Mouse (Mus musculus): ENCODE data around the gene Fam13c. TPM values are rescaled to one million over a fixed set of nuclear protein-coding genes. Genes with fewer than 3 reads are reported as not detected.
A peak's percentile ranks its signal among the peaks of the same experiment; 100 is the strongest.

Gene Fam13c
- polyA plus RNA-seq, 1 experiment: 0.47 TPM

- no peak overlapping the region for H3K4me3 ChIP-seq (ENCODE audit: low read depth, low read length)
- no peaks in the 10 kb centered on the region for H3K27me3 ChIP-seq (ENCODE audit: control insufficient read depth, insufficient read depth, low read length)
- no peak overlapping the region for H3K27ac ChIP-seq (ENCODE audit: insufficient read depth, low read depth, low read length)
- TF ChIP-seq CTCF (IDR thresholded peaks at IDR 0.05; ENCODE audit: extremely low read depth, insufficient read length, insufficient replicate concordance, low read depth, low read length) (peak; percentile 67; the same call in 1 of the 2 replicates), POLR2A (IDR thresholded peaks at IDR 0.05; ENCODE audit: low read depth, low read length) (no peak)
- H3K4me1 ChIP-seq (ENCODE audit: control insufficient read depth, insufficient read depth, insufficient read length, low read length): no peaks in the 10 kb centered on the region
- 19% methylated on average over 3 of the region's 3 CpGs for WGBS
- no peaks in the 10 kb centered on the region for H3K36me3 ChIP-seq (ENCODE audit: control insufficient read depth, insufficient read depth, low read length)
These were observed 123.4 kb downstream of the Fam13c start for GRCm38 (mm10) chr10:70563636-70564035.

- no peak overlapping the region for H3K4me3 ChIP-seq (ENCODE audit: low read depth, low read length)
These were observed 141.4 kb downstream of the Fam13c start for GRCm38 (mm10) chr10:70581556-70582211.

GRCm38 (mm10) chr10:70584171-70584570 lies 143.9 kb downstream of the Fam13c start:
- H3K4me3 ChIP-seq (ENCODE audit: low read depth, low read length): no peak overlapping the region
- TF ChIP-seq POLR2A (IDR thresholded peaks at IDR 0.05; ENCODE audit: low read depth, low read length) (no peak), CTCF (IDR thresholded peaks at IDR 0.05; ENCODE audit: extremely low read depth, insufficient read length, insufficient replicate concordance, low read depth, low read length) (no peak)
- H3K27me3 ChIP-seq (ENCODE audit: control insufficient read depth, insufficient read depth, low read length): no peaks in the 10 kb centered on the region
- H3K27ac ChIP-seq (ENCODE audit: insufficient read depth, low read depth, low read length): no peak overlapping the region
- 78% methylated on average over 1 of the region's 1 CpGs for WGBS
- H3K36me3 ChIP-seq (ENCODE audit: control insufficient read depth, insufficient read depth, low read length): no peaks in the 10 kb centered on the region
- no peaks in the 10 kb centered on the region for H3K4me1 ChIP-seq (ENCODE audit: control insufficient read depth, insufficient read depth, insufficient read length, low read length)

More at GRCm38 (mm10) chr10:70581556-70582211, 141.4 kb downstream of the Fam13c start:
- Histone ChIP-seq H3K27me3 (ENCODE audit: control insufficient read depth, insufficient read depth, low read length) (no peaks in the 10 kb centered on the region), H3K27ac (ENCODE audit: insufficient read depth, low read depth, low read length) (no peak overlapping the region), H3K36me3 (ENCODE audit: control insufficient read depth, insufficient read depth, low read length) (no peaks in the 10 kb centered on the region), H3K4me1 (ENCODE audit: control insufficient read depth, insufficient read depth, insufficient read length, low read length) (no peaks in the 10 kb centered on the region)
- 56% methylated on average over 7 of the region's 7 CpGs for WGBS
- TF ChIP-seq CTCF (IDR thresholded peaks at IDR 0.05; ENCODE audit: extremely low read depth, insufficient read length, insufficient replicate concordance, low read depth, low read length): no peak

GRCm38 (mm10) chr10:70586876-70587405 lies 146.7 kb downstream of the Fam13c start:
- Histone ChIP-seq H3K4me3 (ENCODE audit: low read depth, low read length) (no peak overlapping the region), H3K27me3 (ENCODE audit: control insufficient read depth, insufficient read depth, low read length) (no peaks in the 10 kb centered on the region), H3K27ac (ENCODE audit: insufficient read depth, low read depth, low read length) (no peak overlapping the region), H3K36me3 (ENCODE audit: control insufficient read depth, insufficient read depth, low read length) (no peaks in the 10 kb centered on the region), H3K4me1 (ENCODE audit: control insufficient read depth, insufficient read depth, insufficient read length, low read length) (no peaks in the 10 kb centered on the region)
- whole genome bisulfite sequencing: 53% methylated on average over 3 of the region's 3 CpGs
- TF ChIP-seq CTCF (IDR thresholded peaks at IDR 0.05; ENCODE audit: extremely low read depth, insufficient read length, insufficient replicate concordance, low read depth, low read length) (no peak), POLR2A (IDR thresholded peaks at IDR 0.05; ENCODE audit: low read depth, low read length) (no peak)

GRCm38 (mm10) chr10:70594007-70594406 lies 153.7 kb downstream of the Fam13c start:
- TF ChIP-seq CTCF (IDR thresholded peaks at IDR 0.05; ENCODE audit: extremely low read depth, insufficient read length, insufficient replicate concordance, low read depth, low read length) (no peak), POLR2A (IDR thresholded peaks at IDR 0.05; ENCODE audit: low read depth, low read length) (no peak)
- Histone ChIP-seq H3K4me3 (ENCODE audit: low read depth, low read length) (no peak overlapping the region), H3K4me1 (ENCODE audit: control insufficient read depth, insufficient read depth, insufficient read length, low read length) (peaks cover 2% of the 10 kb centered on the region; the same call in 1 of the 2 replicates), H3K27ac (ENCODE audit: insufficient read depth, low read depth, low read length) (no peak overlapping the region), H3K36me3 (ENCODE audit: control insufficient read depth, insufficient read depth, low read length) (no peaks in the 10 kb centered on the region), H3K27me3 (ENCODE audit: control insufficient read depth, insufficient read depth, low read length) (peaks cover 7% of the 10 kb centered on the region)
- WGBS: 55% methylated on average over 1 of the region's 1 CpGs

- no peaks in the 10 kb centered on the region for H3K36me3 ChIP-seq (ENCODE audit: control insufficient read depth, insufficient read depth, low read length)
- 24% methylated on average over 10 of the region's 10 CpGs for WGBS
- H3K27me3 ChIP-seq (ENCODE audit: control insufficient read depth, insufficient read depth, low read length): peaks cover 14% of the 10 kb centered on the region
- TF ChIP-seq POLR2A (IDR thresholded peaks at IDR 0.05; ENCODE audit: low read depth, low read length) (no peak), CTCF (IDR thresholded peaks at IDR 0.05; ENCODE audit: extremely low read depth, insufficient read length, insufficient replicate concordance, low read depth, low read length) (no peak)
- no peak overlapping the region for H3K4me3 ChIP-seq (ENCODE audit: low read depth, low read length)
- H3K27ac ChIP-seq (ENCODE audit: insufficient read depth, low read depth, low read length): no peak overlapping the region
- H3K4me1 ChIP-seq (ENCODE audit: control insufficient read depth, insufficient read depth, insufficient read length, low read length): peaks cover 10% of the 10 kb centered on the region
These were observed 157.8 kb downstream of the Fam13c start for GRCm38 (mm10) chr10:70598081-70598515.

GRCm38 (mm10) chr10:70598516-70599125 lies 158.3 kb downstream of the Fam13c start:
- peaks cover 14% of the 10 kb centered on the region for H3K27me3 ChIP-seq (ENCODE audit: control insufficient read depth, insufficient read depth, low read length)
- H3K4me1 ChIP-seq (ENCODE audit: control insufficient read depth, insufficient read depth, insufficient read length, low read length): peaks cover 10% of the 10 kb centered on the region
- TF ChIP-seq POLR2A (IDR thresholded peaks at IDR 0.05; ENCODE audit: low read depth, low read length) (no peak), CTCF (IDR thresholded peaks at IDR 0.05; ENCODE audit: extremely low read depth, insufficient read length, insufficient replicate concordance, low read depth, low read length) (no peak)
- 3% methylated on average over 48 of the region's 48 CpGs for WGBS
- H3K4me3 ChIP-seq (ENCODE audit: low read depth, low read length): peak overlapping the region; percentile 61
- H3K27ac ChIP-seq (ENCODE audit: insufficient read depth, low read depth, low read length): no peak overlapping the region
- H3K36me3 ChIP-seq (ENCODE audit: control insufficient read depth, insufficient read depth, low read length): no peaks in the 10 kb centered on the region
